Mouse (Mus musculus): Measurements from ENCODE around the gene Tyw1.

Tyw1 gene

DNA sequence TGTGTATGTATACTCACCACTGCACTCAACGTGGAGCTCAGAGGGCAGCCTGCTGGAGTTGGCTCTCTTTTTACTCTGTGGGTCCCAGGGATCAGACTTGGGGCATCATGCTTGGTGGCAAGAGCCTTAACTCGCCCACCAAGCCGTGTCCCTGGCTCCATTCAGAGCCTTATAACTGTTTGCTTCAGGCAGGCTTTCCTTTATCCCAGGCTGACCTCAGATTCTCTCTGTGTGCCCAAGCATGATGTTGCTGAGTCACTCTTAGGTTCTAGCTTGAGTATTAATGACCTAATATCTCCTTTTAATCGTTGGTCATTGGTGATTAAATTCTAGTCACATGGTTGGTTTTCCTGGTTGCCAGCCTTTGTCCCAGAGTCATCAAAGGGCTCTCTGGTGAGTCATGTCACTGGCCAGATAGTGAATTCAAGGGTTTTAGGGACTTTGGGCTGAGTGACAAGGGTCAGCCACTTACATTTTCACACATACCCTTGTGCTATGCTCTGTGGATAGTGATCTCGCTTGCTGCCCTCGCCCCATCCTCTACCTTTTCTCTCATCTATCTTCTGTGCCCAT lies 9.1 kb downstream of the Tyw1 start:
- DNase-seq: no peak

DNA sequence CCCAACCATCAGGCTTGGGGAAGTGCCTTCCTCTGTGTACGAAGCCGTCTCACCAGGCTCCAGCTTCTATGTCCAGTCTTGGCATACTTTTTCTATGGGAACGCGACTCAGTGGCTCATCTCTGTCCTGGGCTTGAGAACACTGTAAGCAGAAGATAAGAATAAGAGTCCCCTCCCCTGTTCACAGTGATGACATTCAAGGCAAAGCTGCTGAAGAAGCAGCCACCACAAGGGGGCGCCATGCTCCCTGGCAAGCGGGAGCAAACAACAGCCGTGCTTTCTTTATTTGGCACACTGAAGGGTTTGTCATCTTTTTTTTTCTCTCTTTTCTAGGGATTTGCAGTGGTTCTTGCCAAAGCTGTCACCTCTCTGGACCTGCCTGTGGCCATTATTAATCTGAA lies 11.2 kb downstream of the Tyw1 start:
- no peak for DNase-seq

DNA sequence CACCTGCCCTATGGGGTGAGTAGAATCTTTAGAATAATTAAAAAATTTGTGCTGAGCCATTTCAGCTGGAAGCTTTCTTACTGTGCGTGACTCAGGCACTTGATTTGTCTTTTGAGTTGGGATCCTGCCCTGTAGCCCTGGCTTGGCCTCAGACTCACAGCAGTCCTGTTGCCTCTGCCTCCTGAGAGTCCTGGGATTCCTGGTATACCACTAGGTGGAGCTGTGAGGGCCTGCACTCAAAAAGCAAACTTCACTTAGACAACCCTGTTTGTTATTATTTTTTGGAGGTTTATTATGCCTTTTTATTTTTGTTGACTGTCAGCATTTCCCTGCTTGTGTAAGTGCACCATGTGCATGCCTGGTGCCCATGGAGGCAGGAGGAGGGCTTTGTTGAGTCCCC lies 11.9 kb downstream of the Tyw1 start:
- peak; percentile 25 for DNase-seq

DNA sequence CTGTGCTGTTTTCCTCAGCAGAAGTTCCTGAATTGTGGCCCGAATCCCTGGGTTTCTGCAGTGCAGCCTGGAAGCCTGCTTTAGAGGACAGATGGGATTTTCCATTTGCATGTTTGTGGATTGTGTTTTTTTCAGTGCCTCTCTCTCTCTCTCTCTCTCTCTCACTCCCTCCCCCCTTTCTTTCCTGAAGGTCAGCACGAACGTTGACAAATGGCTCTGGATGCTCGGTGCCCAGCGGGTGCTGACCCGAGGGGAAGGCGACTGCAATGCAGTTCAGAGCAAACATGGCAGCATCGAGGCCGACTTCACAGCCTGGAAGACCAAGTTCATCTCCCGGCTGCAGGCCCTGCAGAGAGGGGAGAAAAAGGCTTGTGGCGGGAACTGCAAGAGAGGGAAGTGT lies 13.6 kb downstream of the Tyw1 start:
- no peak for DNase-seq

DNA sequence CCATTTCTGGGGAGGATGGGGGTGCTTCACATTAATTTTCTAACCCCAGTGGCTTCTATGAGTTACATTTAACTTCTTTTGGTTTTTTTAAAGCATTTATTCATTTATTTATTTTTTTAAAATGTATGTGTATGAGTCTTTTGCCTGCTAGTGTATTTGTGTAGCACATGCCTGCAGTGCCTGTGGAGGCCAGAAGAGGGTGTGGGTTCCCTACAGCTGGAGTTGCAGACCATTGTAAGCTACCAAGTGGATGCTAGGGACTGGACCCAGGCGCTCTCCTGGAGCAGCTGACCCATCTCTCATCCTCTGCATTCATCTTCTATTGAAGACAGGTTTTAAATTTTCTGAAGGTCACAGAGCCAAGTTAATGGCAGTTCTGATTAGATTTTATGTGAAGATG lies 16.9 kb downstream of the Tyw1 start:
- no peak for DNase-seq

DNA sequence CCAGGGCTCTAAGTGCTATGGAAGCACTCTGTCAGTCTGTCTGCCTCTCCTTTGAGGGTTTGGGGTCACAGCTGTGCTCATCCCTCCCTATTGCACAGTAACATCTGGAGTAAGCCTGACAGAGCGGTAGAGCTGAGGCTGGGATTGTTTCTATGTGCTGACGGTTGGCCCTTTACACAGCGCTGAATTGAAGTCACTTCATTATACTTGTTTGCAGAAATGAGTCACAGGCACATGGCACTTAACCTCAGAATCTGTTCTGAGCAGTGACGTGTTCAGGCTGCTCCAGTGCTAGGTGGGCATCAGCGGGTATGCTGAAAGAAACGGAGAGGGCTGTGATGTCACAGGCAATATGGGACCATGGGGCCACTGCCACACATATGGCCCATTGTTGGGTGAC lies 17.6 kb downstream of the Tyw1 start:
- DNase-seq: no peak

DNA sequence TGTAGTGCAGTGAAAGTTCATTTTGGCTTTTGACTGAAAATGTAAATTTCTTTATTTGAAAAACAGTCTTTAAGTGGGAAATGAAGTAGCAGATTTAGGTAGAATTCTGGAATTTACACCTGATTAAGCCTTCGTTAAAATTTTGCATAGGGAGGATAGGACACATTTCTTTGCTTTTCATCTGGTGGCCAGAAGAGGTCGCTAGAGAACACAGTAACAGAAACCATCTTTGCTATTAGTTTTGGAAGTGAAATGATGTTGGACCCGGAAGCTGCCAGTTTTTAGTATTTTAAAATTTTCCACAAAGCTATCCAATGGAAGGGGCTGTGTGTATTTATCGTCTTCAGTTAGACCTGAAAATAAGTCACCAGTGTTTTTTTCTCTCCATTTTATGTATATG lies 20.1 kb downstream of the Tyw1 start:
- peak; percentile 54 for DNase-seq

DNA sequence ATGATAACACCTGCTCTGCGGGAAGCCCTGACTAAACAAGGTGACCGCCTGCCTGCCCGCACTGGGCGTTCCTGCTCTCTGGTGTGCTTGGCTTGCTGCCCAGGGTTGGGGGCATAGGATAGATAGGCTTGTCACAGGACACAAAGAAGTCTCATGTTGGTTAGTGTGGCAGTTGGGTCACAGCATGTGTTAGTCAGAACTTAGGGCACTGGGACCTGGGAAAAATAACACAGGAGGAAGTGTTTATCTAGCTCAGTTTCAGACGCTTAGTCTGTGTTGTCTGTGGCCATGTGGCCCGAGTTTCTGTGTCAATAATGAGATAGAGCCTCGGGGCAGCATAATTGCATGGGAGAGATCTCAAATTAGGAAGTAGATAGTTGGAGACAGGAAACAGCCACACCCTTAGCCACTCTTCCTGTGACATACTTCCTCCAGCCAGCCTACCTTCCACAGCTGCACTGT lies 22.6 kb downstream of the Tyw1 start:
- no peak for DNase-seq

DNA sequence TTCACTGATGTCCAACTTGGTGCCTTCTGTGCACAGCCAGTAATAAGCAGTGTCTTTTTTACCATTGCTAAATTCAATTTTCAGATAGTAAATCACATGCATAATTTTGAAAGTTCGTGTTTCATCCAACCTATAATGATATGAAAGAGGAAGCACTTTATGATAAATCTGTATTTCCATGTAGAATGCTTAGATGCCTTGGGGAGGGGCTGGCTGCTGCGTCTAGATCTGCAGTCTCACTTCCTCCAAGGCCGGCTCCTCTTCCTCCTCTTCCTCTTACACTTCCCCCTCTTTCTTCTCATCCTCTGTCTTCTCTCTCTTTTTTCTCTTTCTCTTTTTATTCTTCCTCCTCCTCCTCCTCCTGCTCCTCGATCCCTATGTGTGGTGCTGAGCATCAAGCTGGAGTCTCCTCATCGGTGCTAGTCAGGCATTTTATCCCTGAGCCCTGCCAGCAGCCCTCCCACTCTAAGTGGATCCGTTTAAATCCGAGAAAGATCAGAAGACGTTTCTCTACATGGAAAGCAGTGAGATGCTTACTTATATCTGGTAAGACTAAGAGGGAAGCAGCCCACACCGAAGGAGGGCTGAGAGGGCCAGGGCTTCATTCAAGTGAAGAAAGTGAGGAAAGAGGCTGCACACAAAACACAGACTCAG lies 27.8 kb downstream of the Tyw1 start:
- DNase-seq: no peak

DNA sequence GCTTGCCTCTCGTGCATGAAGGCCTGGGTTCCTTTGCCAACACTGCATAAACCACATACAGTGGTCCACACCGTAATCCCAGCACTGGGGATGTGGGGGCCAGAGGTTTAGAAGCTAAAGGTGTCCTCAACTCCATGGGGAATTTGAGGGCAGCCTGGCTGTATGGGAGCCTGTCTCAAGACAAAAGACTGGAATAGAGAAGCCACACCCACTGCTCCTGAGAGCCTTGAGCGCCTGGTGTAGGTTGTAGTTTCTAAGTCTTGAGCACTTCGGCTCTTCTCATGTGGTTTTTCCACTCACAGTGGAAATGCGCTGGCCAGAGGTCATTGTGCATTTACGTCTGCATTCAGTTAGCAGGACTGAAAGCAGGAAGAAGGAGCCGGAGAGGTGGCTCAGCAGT lies 32.7 kb downstream of the Tyw1 start:
- no peak for DNase-seq

DNA sequence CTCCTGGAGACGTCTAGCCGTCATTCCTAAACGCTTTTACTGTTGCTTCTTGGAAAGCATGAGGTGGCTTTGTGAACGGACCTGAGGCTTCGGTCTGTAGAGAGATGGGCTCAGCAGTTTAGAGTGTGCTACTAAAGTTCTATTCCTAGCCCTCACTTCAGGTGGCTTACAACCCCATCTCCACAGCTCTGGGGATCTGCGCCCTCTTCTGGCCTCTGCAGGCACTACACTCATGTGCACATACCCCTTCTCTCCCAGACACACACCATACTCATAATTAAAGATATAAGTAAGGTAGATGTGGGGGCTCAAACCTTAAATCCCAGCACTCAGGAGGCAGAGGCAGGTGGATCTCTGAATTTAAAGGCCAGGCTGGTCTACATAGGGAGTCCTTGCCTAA lies 34.8 kb downstream of the Tyw1 start:
- no peak for DNase-seq

DNA sequence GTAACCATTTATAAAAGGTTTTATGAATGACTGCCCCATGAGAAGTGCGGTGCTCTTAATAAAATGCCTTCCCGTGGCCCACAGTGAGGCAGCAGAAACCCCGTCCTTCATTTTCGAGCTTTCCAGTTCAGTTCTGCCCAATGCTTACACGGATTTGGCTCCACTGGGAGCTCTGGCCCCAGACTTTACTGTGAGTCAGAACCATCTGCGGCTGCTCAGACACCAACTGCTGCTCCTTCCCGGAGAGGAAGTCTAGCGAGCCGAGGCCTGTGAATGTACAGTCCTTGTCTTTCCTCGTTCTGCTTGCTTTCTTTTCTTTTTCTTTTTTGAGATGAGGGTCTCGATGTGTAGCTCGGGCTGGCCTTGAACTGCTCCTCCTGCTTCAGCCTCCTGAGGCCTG lies 35.4 kb downstream of the Tyw1 start:
- DNase-seq: no peak

DNA sequence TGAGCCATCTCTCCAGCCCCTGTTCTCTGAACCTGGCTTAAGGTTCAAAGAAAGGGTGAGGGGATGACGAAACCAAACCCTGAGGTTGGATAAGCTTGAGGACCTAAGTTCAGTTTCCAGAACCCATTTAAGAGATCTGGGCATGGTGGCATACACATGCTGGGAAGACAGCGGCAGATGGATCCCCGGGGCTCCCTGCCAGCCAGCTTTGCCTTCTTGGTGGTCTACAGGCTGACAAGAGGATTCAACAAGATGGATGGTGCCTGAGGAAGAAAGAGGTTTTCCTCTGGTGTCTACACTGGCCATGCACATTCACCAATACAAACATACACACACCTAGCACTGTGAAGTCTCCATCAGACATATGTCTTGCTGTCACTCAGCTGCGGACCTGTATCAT lies 37.6 kb downstream of the Tyw1 start:
- no peak for DNase-seq

DNA sequence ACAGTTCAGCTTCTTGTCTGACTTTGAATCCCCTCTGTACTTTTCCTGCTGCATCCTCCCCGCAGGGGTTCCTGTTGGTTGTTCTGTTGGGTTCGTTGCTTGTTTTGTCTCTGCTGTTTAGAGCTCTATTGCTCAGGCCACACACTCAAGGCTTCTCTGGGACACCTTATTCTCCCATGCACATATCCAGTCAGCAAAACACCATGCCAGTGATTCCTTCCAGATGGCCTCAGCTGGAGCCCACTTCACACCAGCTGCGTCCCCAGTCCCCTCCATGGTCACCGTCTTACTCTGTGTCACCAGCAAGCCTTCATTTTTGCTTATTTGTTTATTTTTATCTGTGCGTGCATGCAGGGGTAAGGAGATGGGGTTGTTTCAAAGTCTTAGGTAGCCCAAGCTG lies 38.5 kb downstream of the Tyw1 start:
- no peak for DNase-seq

DNA sequence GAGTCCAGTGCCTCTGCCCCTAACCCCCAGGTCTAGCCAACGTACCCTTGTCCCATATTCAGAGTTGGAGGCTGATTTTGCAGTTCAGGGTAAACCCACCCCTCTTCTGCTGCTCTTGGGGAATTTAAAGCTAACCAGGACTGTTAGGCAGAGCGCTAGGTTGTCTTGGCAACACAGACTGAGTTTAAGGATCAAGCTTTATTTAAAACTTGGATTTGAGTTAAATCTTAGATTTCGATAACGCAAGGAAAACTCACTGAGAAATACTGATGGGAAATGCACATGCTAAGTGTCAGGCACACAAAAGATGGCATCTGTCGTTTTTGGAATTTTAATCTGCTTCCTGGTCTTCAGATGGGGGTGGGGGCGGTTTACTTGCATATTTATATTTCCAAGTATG lies 39.2 kb downstream of the Tyw1 start:
- no peak for DNase-seq

DNA sequence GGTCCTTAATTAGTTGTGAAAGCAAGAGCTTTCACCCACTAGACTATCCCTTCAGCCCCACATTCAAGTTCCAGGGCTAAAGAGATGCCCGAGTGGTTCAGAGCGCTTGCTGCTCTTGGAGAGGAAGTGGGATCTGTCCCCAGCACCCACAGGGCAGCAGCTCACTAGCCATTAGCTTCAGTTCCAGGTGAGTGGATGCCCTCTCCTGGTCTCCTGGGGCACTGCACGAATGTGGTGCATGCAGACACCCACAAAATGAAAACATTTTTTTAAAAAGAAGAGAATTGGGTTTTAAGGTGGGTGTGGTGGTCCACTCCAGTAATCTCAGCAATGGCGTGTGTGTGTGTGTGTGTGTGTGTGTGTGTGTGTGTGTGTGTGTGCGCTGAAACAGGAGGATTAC lies 40.7 kb downstream of the Tyw1 start:
- DNase-seq: no peak

DNA sequence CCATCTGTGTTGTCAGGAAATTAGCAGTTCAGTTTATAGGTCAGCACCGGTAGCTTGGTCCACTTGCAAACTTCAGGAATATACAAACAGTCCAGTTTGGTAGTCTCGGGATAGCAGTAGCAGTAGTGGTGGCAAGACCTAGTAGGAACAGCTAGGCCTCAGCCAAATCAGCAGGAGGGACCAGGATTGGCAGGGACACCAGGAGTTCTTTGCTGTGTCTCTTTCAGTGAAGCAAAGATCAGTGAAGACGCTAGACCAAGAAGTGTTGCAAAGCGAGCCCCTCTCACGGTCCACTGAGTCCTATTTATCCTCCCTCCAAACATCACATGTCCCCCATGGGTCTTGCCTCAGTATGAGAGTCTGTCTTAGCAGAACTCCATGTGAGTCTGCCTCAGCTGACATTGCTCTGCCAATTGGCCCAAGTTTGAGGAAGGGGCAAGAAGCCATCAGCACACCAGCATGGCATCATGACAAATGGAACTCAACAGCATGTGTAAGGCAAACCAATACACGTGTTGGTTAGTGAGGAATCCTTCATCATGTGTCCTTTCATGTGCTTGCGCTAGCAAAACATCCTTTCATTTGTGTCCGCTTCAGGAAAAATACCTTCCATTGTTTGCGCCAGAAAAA lies 43.5 kb downstream of the Tyw1 start:
- DNase-seq: no peak

DNA sequence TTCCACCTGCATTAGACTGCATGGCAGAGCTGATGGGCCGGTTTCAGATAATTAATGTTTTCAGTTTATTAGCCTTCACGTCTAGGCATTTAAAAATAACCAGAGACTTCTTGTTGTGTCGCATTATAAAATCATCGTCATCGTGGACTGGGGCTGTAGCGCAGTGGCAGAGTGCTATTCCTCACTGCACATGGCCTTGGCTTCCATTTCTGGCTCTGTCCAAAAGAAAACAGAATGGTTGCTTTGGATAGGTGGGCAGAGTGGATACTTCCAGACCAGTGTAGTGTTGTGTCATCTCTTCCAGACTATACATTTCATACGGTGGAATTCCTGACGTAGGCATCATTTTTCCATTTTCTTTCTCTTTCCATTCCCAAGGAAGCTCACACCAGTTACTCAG lies 44.1 kb downstream of the Tyw1 start:
- no peak for DNase-seq

DNA sequence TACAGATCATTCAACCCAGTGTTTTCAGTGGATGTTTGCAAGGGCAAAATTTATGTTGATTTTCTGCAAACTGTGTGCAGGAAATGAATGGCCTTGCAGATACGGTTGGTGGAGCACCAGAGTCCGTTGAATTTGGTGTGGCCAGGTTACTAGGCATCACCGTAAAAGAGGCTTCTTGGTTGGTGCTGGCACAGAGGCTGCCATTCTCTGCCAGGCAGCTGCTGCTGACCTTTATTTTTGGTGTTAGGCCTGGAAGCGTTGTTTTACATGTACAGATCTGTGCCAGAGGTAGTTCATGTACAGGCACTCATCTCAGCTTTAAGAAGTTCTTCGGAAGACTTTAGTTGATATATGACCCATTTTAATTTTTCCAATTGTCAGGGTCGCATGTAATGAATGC lies 48.2 kb downstream of the Tyw1 start:
- no peak for DNase-seq

DNA sequence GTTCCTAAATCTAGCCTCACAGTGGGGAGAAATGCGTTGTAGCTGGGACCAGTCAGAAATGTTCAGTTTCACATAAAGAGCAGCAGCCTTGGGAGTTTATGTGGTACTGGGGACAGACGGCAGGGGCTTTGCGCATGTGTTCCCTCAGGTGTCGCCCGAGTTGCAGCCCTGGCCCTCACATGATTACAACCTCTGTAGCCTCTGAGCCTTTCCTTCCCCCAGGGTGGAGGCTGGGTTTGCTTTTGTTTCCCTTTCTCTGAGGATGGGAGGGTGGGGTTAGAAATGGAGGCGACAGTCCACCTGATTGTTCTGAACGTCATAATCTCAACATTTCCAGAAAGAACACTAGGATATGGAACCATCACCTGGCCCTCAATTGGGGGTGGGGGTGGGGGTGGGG lies 52.5 kb downstream of the Tyw1 start:
- DNase-seq: no peak

DNA sequence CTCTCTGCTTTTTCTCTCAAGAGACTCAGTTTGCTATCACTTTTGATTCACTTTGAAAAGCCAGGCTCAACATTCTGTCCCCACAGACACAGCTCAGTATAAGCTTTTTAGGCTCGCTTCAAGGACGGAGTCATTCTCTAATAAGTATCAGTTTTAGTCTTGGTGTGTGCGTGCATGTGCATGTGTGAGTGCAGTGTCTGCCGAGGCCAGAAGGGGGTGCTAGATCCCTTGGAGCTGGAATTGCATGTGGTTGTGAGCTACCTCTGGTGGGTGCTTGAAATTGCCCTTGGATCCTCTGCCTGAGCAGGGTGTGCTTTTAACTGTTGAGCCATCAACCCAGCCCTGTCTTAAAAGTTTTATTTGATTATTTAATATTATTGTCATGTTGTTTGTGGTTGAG lies 54.7 kb downstream of the Tyw1 start:
- DNase-seq: no peak

DNA sequence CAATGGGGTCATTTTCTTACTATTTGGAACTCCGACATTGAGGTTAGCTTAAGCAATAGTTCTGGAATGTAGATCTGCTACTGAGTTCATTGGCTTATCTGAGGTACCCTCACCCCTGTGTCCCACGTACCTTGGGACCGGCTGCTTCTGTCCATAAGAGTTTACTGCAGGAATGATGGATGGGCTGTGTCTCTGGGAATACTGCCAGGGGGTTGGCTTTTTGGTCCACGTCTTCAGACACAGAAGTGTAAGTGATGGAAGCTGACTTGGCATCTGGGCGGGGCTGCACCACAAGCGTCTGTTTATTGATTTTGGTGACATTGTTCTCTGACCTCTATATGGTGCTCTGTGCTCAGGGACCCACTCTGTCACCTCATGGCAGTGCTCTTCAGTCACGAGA lies 55.4 kb downstream of the Tyw1 start:
- no peak for DNase-seq

DNA sequence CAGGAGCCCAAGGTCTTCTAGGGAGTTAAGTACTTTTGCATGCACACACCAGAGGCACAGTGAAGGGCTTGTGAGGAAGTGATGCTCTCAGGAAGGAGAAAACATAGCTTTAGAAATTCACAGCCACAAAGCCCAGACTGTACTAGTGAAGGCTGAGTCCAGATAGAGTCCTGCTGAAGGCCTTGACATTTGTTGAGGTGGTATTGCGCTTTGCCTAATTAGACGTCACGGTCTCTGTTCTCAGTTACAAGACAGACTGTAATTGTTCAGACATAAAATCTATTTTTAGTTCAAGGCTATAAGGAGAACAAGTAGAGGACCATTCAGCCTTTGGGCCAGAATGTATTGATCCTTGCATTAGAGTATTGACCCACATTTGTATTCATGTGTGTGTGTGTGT lies 58.1 kb downstream of the Tyw1 start:
- no peak for DNase-seq

DNA sequence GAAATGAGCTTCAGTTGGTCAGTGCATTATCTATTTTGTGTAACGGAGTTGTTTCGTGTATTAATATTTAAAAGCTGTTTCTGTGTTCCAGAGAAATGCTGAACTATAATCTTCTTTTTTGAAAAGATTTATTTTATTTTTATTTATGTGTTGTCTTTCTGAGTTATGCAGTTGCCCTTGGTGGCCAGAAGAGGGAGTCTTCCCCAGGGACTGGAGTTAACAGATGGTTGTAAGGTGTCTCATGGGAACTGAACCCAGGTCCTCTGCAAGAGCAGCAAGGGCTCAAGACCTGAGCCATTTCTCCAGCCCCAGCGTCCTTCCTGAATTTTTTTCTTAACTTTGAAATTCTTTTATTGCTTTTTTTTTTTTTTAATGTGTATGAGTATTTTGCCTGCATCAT lies 59.5 kb downstream of the Tyw1 start:
- DNase-seq: no peak

DNA sequence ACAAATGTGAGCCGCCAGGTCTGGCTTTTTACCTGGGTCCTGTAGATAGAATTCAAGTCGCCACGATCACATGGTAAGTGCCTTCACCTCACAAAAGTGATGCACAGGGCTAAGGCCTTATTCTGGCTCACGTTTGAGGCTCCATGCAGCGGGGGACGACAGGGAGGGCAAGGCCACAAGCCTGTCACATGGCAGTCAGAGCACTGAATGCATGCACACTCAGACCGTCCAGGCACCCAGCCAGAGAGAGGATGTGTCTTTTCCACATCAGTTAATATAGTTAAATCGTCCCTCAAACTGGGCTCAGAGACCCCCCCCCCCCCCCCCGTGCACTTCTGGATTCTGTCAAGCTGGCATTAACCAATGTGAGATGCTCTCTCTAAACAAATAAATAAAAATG lies 60.9 kb downstream of the Tyw1 start:
- no peak for DNase-seq
